Mouse (Mus musculus) thymus, postnatal 14 days (tissue): ENCODE results near the gene Dhrs7b.

Source experiments
- DNase-seq: peaks from one replicate; pipeline ENCODE4 v3.0.0; 2021

The Dhrs7b gene

DNA sequence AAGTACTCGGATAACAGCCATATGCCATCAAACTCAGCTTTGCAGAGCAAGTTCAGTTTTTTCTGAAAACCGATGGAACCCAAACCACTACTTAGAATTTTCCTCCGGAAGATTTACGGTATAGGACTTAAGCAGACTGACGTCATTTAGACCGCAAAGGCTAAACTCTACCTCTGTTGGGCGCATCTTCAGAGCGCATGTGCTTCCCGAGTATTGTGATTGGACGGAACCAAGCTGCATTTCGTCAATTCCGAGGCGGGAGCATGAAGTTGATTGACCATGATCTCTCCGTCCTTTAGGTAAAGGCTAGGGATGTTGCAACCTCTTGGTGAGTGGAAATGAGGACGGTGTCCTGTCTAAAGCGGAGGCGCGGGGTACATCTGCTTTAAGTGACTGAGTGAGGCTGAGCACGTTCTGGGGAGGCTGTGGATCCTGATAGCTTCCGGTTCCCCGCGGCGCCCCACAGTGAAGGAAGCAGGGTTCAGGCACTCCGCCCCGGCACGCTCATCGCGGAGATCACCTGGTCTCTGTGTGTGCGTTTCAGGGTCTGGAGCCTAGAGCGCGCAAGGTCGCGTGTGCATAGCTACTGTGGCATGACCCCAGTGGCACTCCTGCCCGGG is at the start of gene Dhrs7b:
Gene Dhrs7b (plus strand): TSS at position 199 of the 620 bp plus-strand sequence.
- DNase-seq: peak; percentile 84

DNA sequence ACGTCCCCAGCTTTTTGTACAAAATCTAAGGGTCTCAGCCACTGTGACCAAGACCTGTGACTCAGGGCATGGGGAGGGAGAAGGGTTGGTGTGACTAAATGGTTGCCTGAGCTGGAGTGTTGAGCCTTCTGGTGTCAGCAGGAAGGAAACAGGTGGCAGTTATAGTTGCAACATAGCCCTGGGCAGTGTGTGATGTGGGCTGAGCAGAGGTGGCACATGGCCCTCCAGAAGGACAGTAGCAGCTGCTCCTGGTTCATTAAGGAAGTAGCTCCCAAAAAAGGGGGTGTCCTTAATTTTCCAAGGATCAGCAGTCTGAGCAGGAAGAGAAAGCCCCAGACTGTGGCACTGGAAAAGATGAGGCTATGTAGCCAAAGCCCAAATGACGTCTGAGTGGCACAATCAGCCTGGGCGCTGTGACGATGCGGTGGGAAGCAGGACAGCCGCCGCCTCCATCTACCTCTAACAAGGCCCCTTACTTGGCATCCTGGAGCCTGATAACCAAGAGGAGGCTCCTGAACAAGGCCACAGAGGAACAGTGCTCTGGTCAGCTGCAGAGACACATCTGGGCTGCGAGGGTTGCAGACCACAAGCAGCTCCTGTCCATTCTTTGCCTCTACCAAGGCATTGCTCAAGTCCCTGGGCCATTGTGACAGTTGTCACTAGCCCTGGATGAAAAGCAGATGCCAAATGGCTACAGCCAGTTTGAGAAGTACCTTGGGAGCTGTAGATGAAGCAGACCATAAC is 46.1 kb upstream of the Dhrs7b start:
- no peak for DNase-seq

DNA sequence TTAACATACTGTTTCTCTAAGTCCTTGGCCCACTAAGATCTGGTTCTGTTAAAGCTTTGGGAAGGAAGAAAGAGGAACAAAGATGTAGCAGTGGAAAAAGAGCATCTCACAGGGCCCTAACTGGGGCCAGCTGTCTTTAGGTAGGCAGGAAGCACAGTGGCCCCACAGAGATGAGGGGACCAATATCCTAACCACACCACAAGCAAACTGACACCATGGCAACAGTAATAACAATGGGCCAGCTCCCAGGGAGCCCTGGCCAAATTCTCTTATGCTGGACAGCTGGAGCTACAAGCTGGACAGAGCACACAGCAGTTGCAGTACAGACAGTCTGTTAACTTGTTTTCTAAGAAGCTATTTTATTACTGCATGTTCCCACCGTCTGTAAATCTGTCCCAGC is 42.8 kb upstream of the Dhrs7b start:
- DNase-seq: no peak

DNA sequence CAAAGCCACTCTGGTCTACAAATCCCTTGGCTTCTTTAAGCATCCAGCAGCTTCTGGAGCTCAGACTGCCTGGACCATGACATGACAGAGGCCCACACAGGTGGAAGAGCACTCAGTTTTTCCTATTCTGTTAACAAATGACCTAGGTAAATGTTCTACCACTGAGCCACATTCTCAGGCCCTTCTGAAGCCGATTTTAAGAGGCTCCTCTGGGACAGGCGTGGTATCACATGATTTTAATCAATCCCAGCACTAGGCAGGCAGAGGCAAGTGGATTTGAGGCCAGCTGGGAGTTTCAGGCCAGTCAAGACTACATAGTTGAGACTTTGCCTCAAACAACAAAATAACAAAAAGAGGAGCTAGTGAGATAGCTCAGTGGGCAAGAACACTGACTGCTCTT is 40.0 kb upstream of the Dhrs7b start:
- no peak for DNase-seq

DNA sequence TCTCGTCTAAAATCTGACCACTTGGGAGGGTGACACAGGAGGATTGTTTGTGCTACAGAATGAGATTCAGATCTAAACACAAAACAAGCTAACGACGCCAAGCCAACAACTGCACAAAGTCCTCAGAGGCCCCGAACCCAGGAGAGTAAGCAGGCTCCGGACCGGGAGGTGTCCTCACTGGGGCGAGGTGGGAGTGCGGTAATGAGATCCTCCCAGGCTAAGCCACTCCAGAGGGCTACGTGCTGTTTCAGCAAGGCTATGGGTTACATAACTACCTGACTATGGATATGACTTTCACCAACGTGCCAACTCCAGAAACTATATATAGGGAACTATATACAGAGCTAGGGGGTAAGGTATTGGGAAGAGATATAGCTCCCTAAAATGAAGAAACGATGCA is 34.1 kb upstream of the Dhrs7b start:
- DNase-seq: no peak

DNA sequence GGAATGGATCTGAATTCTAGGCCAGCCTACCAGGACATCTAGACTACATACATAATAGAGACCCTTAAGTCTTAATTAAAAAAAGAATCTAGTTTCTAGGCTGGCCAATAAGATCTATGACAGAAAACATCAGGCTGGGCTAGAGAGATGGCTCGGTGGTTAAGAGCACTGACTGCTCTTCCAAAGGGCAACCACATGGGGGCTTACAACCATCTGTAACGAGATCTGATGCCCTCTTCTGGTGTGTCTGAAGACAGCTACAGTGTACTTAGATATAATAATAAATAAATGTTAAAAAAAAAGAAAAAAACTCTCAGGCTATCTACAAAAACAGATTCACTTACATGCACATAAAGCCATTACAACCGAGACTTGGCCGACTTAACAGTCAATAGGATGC is 30.5 kb upstream of the Dhrs7b start:
- no peak for DNase-seq

DNA sequence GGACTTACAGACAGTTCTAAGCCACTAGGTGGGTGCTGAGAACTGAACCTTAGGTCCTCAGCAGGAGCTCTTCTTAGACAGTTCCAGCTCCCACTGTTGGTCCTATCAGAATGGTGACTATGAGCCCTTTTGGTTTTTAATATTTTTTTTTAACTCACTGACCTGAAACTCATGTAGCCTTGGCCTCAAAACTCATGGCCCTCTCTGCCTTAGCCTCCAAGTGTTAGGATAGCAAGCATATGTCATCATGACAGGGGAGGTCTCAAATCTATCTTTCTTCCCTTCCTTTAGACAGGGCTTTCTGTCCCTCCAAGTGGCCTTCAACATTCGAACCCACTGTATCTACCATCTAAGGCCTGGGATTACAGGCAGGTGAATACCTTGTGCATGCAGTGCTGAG is 29.5 kb upstream of the Dhrs7b start:
- no peak for DNase-seq

DNA sequence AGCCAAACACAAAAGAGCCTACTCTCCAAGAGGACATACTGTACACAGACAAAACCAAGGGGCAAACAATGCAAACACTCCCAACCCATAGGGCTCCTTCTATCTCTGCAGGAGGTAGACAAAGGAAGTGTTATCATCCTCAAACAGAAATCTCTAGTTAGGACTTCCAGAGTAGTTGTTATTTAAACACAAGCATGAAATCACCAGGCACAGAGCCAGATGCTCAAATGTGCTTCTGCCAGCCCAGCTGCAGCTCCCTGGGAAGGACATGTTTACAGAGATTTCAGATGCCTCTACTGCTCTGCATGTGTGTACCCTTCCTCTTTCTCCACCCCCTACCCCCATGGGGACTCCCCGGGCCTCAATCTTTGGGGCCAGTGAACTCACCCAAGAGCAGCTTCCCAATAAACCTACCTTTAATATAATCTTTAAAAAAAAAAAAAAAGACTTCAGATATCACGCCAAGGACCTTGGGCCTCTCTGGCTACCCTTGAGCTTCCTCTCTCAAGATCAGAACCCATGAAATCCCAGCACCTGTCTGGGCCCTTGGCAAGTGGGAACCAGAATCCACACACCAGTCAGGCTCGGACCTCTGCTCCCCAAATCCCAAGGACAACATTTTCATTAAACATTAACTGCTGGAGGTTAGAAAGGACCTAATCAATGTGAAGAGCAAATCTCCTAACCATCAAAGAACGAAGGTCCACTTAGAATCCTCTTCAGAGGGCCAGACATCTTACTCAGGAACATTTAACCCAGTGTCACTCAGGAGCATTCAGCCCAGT is 22.0 kb upstream of the Dhrs7b start:
- no peak for DNase-seq

DNA sequence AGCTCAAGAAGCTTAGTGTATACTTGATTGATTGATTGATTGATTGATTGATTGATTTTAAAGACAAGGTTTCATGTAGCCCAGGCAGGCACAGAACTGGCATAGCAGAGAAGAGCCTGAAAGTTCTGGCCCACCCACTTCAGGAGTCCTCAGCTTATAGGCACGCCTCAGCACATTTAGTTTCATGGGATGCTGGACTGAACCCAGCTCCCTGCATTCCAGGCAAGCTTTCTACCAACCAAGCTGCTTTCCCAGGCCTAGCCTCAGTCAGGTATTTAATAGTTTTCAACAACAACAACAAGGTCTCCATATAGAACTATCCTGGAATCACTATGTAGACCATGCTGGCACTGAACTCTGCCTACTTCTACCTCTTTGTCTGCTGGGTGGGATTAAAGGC is 20.9 kb upstream of the Dhrs7b start:
- DNase-seq: no peak

DNA sequence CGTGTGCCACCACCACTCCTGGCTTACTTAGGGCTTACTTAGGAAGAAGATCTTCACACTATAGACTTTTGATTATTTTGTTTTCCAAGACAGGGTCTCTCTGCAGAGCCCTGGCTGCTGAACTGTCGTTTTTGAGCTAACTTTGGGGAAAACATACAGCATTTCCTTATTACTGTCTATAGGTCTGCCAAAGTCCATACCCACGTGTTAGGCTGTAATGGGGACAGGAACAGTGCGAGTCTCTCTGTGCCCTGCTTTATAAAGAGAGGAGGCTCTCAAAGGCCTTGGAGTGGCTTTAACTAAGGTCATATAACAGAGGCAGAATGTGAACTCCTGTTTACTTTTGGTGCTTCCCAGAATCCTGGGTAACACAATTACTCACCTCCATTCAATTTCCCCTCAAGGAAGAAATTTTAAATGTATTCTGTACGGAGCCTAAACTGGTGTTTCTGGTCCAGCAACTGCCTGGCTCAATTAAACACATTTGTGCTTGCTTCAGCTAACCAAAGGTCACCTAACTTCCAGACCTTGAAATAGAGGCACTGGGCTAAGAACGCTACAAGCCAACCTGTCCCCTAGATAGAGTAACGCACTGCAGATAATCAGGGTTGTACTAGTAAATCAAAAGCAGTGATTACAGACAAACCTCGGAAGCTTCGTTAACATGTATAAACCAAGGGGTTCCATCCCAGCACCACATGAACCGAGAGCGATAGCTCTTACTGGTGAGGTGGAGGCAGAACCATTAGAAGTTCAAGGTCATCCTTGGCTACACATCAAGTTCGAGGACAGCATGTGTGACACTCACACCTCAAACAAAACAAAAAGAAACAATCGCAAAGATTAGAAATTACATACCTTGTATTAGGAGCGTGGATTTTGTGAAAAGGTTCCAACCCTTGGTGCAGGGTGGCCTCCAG is 20.1 kb upstream of the Dhrs7b start:
- DNase-seq: no peak

DNA sequence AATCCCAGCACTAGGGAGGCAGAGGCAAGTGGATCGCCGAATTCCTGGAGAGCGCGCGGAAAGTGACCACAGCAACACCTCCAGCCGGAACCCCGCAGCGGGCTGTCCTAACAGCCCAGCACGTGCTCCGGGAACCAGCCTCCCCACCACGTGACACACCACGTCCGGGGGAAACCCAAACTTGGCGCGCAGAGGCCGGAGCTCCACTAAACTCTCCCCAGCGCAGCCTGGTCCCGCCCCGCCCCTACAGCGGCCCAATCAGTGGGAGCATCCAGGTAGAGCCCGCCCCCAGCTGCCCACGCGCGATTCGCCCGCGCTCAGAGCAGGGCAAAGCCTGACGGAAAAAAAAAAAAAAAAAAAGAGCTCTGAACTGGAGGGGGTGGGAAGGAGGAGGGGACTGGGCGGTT is 19.4 kb upstream of the Dhrs7b start:
- DNase-seq: peak; percentile 96

DNA sequence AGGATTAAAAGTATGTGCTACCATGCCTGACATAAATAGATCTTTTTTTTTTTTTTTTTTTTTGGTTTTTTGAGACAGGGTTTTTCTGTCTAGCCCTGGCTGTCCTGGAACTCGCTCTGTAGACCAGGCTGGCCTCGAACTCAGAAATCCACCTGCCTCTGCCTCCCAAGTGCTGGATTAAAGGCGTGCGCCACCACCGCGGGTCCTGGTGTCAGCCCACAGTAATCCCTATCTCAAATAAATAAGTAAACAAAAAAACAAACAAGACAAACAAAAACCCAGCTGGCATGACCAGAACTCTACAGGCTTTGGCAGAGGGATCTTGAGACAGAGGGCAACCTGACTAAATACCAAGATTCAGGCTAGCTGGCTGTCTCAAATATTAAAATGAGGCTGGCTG is 18.8 kb upstream of the Dhrs7b start, which contains the start of gene Shmt1:
Gene Shmt1 (minus strand): TSS at position 101 of the 400 bp plus-strand sequence.
- DNase-seq: peak; percentile 7

DNA sequence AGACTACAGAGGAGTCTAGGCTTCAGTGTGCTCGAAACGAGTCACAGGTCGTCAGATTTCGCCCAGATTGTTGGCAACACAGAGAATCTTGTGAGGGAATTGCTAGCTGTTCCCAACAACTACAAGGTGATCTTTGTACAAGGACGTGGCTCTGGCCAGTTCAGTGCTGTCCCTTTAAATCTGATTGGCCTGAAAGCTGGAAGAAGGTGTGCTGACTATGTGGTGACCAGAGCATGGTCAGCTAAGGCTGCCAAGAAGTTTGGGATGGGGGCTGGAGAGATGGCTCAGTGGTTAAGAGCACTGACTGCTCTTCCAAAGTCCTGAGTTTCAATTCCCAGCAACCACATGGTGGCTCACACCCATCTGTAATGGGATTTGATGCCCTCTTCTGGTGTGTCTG is 14.0 kb upstream of the Dhrs7b start:
- DNase-seq: no peak

DNA sequence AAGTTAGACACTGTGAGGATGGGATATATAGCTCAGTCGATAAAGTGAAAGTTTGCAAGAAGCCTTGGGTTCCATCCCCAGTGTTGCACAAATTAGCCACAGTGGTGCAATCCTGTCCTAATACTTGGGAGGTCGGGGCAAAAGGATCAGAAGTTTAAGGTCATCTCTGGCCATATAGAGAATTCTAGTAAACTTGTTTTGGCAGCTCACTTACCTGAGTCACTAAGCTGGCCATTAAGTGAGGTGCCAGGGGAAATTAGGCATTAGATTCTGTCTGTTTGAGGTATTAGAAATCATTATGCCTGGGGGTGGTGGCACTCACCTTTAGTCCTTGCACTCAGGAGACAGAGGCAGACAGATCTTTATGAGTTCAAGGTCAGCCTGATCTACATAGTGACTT is 6.7 kb upstream of the Dhrs7b start:
- no peak for DNase-seq

DNA sequence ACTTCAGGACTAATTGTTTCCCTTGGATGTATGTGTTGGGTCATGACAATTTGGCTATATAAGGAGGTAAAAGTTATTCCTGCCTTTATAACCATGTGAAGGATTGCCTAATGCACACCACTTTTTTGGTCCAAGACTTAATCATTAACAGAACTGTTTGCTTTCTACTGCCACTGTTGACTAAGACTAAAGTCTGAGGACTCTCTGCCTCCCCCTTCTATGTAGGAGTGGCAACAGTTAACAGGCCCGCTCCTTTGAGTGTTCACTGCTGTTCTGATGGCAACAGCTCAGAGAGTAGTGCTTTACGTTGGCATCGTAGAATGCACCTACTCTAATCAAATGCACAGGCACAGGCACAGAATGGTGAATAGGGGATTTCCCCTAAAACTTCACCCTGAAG is 5.2 kb upstream of the Dhrs7b start:
- DNase-seq: no peak

DNA sequence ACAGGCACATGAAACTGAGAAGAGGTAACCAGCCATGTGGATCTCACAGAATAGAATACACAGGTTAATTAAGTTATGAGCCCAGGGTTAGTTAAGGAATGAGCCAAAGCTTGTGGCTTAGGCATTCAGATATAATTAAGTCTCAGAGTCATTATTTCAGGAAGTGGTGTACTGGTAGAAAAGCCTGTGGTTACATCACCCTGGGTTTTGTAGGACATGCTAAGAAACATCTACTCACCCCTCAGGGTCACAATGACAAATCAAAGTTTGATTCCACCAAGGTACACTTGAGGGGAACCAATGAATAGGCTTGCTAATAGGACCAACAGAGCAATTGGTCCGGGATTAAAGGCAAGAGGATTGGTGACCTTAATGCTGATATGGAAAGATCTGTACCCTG is 3.7 kb upstream of the Dhrs7b start:
- DNase-seq: no peak

DNA sequence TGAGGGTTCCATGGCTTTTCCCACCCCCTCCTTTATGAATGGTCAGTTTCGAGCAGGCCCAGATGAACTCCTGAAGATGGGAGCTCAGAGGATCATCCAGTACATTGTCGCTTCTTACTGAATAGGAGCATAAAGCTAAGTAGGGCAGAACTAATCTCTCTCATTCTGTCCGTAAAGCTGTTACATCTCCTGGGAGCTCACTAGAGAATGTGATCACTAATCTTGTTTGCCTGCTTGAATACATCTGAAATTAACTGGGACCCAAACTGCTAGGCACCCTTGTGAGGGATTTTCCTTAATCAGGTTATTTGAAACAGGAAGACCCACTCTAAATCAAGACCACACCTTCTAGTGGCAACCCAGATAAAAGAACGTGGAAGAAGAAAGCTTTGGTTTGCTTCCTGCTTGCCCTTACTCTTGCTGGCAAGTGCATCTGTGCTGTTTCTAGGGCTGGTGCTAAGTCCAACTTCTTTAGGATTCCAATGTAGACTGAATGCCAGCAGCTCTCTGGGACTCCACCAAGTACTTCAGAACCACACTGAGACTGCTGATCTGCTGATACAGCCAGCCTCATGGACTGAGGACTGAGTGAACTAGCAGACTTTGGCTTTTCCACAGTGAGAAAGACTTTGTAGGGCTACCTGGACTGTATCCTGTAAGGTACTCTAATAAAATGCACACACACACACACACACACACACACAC is 3.0 kb upstream of the Dhrs7b start:
- DNase-seq: no peak

DNA sequence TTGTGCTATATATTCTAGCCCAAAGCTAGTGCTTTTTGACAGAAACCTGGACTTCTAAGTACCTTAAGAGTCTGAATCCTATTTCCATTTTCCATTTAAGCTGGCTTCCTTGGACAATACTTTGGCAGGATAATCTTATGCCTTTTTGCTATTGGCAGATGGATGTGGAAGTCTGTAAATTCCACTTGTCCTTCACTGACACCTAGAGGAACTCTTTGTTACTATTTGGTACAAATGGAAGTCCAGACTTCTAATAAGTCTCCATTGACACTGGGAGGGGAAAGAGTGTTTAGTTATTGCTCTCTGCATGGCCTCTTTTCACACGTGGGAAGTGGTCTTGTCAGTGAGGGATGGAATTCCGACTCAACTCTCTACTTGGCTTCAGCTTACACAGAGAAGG is 1.5 kb upstream of the Dhrs7b start:
- no peak for DNase-seq

DNA sequence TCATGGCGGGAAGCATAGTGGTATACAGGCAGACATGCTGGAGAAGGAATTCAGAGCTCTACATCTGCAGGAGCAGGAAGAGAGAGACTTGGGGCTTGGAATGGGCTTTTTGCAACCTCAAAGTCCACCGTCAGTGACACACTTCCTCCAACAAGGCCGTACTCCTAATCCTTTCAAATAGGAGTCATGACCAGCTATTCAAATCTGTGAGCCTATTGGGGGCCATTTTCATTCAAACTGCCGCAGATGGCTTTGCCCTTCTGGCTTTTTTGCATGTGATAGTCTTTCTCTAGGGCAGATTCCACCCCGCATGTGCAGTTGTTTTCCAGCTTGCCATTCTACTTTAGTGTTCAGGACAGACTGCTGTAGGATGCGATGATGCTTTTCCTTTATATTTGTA is 6.5 kb downstream of the Dhrs7b start:
- DNase-seq: no peak

DNA sequence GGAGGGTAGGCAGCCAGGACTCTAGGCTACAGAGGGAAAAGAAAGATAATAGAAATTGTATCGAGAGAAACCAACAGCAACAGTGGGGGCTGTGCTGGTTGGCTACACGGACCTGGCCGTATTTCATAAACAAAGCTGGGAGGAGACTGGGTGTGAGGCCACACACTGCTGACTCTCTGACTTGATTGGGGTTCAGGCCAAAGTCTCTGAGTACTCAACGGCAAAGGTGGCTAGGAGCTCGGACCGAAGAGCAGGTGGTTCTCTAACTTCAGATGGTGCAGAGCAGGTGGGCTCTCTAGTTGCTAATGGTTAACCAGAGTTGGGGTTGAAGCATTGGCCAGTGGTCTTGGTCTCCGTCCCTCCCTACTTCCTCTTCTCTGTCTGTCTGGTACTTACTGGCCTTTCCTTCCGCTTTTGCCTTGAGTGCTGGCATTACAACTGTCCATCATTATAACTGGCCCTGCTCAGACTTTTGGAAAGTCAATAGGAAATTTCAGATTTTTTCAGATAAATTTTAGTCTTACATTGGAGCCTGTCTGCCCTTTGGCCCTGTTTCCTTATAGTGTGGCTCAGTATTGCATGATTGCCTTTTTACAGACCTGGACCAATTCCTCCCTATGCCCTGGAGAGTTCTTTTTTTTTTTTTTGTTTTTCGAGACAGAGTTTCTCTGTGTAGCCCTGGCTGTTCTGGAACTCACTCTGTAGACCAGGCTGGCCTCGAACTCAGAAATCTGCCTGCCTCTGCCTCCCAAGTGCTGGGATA is 7.4 kb downstream of the Dhrs7b start:
- DNase-seq: no peak

DNA sequence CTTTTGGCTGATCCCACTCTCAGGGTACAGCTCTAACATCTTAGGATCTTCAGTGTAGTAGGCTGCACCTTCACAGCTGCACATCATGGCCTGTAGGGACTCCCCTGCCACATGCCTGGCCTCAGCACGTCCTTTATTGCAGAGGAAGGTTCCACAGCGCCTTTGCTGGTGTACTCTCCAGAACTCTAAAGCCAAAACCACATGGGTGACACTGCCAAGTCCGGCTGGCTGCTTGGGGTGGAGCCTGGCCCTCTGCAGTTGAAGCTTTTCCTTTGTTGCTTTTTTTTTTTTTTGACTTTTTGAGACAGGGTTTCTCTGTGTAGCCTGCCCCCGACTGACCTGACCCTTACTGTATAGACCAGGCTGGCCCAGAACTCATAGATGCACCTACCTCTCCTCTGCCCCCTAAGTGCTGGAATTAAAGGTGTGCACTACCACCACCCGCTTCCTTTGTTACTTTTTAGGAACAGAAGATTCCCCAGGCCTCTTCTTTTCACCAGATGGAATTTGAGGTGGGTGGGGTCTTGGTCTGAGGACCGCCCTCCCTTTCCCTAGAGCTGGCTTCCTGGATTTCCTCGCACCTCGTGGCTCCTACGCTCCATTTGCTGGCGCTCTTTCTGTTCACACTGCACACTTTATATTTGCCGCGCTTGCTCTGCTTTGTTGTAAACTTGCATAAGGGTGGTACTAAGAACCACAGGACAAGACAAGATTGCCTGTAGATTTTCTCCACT is 11.2 kb downstream of the Dhrs7b start:
- DNase-seq: no peak
